Mouse (Mus musculus) G1E (cell line): ENCODE results near the gene Fbxl19.

Experiments used
- CTCF ChIP-seq: IDR thresholded peaks from 2 replicates; pipeline ENCODE4 v1.5.1; 2012; ENCODE audit warnings: low read depth, low read length, inconsistent platforms, mixed read lengths
- GATA1 ChIP-seq: IDR thresholded peaks from 2 replicates; pipeline ENCODE4 v1.6.1; 2012; ENCODE audit warnings: borderline replicate concordance, low read length, inconsistent platforms, mixed read lengths

- no peak for TF ChIP-seq CTCF
- TF ChIP-seq GATA1, result no peak
Observed at GRCm38 (mm10) chr7:127810650-127811049, 66.3 kb downstream of the Fbxl19 start.
